Mouse (Mus musculus) right cerebral cortex, adult 18-20 months (tissue): ENCODE results near the gene Mettl13.
A peak's percentile ranks its signal among the peaks of the same experiment; 100 is the strongest.

Experiments
- DNase-seq: peaks from one replicate; pipeline ENCODE4 v3.0.0; 2022; ENCODE audit warnings: mixed read lengths

Mettl13 gene

DNA sequence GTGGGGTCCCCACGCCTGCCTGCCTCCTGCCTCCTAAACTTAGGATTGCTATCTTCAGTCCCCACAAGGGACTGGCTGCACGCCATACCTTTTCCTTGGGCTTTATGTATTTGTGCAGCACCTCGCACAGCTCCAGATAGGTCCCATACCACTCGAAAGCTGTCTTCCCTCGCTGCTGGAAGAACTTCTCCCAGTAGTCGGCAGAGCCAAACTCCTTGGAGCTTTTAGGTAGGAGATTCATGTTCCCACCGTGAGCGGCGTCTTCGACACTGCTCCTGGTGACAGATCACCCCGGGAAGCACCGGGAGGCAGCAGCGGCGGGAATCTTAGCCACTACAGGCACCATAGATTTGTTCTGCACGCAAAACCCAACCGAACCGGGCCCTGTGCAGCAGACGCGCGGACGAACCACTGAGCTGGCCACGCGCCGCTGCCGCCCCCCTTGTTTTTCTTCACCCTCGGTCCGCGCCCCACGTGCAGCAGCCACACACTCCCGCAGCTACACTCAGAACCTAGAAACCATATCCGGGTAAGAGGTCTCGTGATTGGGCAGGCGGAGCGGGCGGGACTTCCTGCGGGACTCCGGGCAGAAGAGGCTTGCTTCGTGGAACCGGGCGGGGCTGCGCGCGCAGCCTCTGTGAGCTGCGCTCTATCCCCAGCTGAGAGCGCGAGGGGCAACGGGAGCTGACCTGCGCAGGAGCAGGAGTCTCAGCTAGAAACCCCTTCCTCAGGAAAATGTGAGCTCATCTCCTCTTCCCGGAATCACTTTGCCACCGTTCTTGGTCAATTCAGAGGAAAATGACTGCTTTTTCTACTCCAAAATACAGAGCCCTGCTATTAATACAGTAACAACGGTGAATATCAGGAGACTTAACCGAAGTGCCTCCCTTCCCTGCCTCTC is at the start of gene Mettl13:
TSS of gene Mettl13 (minus strand) at position 536 of the 901 bp plus-strand sequence.
- peak; percentile 92 for DNase-seq

- no peak for DNase-seq
Observed at GRCm38 (mm10) chr1:162597379-162598102, 49.2 kb upstream of the Mettl13 start.

GRCm38 (mm10) chr1:162590415-162590997 is 42.2 kb upstream of the Mettl13 start:
- DNase-seq: no peak

- DNase-seq: peak; percentile 23
Observed at GRCm38 (mm10) chr1:162589443-162589842, 41.1 kb upstream of the Mettl13 start.

DNA sequence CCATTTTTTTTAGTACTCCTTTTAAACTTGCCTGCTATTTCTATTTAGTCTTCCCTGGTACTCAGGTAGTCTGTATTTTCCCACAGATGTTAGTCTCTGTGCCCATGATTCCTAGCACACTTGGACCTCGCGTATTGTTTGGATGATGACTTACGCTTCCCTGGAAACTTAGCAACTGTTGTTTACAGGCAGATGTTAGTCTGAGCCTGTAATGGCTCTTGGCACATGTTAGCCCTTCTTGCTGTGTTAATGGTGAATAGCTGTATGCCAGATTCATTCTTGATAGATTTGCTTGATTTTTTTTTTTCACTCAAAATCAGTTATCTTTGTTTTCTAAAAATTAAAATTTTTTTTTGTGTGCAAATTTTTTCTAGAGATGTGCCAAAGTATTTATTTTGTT is 40.3 kb upstream of the Mettl13 start:
- DNase-seq: no peak

- no peak for DNase-seq
Observed at GRCm38 (mm10) chr1:162586282-162586681, 37.9 kb upstream of the Mettl13 start.

GRCm38 (mm10) chr1:162582884-162583283 is 34.5 kb upstream of the Mettl13 start:
- no peak for DNase-seq

DNA sequence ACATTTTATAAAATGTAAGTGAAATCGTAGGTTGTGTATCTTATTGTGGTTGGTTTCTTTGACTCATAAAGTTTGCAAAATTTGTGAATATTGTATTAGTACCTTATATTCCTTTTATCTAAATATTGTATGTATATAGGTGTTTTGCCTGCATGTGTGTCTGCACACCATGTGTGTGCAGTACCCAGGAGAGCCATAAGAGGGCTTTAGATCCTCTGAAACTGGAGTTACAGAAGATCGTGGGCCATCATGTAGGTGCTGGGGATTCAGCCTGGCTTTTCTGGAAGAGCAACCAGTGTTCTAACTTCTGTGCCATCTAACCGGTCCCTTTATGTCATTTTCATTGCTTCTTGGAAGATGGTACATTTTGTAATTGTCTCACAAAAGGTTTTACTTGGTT is 26.7 kb upstream of the Mettl13 start:
- DNase-seq: no peak

GRCm38 (mm10) chr1:162570931-162571601 is 22.7 kb upstream of the Mettl13 start:
- DNase-seq: peak; percentile 73

DNA sequence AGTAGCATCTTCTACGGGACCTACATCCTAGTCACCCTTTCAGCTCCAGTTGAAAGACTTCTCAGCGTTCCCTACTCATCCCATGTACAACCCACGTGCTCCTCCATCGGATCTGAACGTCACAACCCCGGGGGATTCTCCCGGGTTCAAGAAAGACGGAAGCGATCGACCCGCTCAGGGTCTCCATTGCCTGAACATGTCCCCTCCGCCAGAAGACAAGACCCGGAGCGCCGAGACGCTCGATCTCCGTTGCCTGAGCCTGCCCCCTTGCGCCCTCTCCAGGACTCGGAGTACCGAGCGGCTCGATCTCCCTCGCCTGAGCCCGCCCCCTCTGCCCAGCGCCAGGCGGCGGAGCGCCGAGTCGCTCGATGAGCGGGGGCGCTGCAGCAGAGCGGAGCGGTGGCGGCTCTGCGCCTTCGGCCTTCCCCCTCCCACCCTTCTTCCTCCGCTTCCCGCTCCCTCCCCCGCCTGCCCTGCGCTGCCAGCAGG is 22.0 kb upstream of the Mettl13 start, which contains the start of gene Vamp4:
TSS of gene Vamp4 (plus strand) at position 256 of the 489 bp plus-strand sequence.
- DNase-seq: peak; percentile 94

GRCm38 (mm10) chr1:162567351-162567750 is 19.0 kb upstream of the Mettl13 start:
- DNase-seq: no peak

DNA sequence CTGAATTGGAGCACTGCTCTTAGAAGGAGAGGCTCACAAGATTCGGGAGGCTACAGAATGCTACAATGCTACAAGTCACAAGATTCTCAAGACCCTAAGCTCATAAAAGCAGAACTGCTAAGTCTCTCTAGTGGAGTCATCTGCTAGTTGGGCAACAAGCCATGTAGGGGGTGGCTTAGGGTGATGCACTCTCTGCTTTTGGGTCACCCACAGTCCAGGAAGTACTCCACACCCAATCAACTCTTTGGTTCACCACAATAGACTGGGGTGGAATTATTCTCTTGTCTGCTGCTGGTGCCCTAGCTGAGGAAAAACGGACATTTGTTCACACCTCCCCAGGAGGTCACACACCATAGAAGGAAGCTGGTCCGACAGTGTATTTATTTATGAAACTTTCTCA is 16.6 kb upstream of the Mettl13 start:
- DNase-seq: no peak

- no peak for DNase-seq
Observed at GRCm38 (mm10) chr1:162563236-162563635, 14.9 kb upstream of the Mettl13 start.

DNA sequence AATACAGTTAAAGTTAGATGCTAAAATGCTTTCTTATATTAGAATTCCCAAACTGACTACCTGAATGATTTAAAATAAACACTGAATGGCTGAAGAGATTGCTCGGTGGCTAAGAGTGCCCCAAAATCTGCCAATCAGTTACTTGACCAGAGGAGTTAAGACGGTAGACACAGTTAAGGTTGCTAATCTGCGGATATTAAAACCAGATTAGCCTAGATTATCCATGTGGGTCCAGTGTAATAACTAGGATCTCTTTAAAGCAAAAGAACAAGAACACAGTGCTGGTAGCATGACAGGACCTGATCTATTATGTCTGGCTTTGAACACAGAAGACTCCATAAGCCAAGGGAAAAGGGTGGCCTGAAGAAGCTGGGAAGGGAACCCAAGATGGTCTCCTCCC is 5.8 kb upstream of the Mettl13 start:
- DNase-seq: no peak

DNA sequence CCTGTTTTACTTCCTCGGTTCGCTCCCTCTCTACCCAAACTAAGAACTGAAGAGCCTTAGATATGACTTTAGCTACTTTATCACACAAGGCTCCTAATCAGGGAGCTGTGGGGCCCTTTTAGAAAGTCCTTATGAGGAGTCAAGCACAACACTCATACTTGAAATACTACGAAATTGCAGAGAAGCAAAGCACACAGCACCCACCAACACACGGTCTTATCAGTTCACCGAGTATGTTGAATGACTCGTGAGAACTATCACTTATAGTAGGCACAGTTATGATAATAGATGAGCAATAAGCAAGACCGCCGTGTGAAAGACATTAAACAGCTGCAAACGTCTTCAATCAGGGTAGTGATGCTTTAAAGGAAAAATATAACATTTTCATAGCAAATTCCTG is 4.6 kb upstream of the Mettl13 start:
- no peak for DNase-seq

DNA sequence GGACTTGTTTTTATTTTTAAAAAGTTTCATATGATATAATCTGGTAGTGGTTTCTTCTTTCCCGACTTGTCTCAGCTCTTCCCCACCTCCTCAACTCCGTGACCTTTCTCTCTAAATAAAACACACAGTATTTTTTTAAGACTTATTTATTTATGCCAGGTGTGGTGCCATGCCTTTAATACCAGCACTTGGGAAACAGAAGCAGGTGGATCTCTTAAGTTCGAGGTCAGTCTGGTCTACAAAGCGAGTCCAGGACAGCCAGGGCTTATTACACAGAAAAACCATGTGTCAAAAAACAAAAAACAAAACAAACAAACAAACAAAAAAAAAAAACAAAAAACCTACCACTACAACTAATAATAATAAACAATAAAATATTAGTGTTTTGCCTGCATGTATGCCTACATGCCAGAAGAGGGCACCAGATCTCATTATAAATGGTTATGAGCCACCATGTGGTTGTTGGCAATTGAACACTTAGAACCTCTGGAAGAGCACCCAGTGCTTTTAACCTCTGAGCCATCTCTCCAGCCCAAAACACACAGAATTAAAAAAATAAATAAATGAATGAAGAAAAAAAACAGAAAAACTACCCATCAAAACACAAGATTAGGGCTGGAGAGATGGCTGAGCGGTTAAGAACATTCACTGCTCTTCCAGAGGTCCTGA is 1.4 kb upstream of the Mettl13 start:
- no peak for DNase-seq

DNA sequence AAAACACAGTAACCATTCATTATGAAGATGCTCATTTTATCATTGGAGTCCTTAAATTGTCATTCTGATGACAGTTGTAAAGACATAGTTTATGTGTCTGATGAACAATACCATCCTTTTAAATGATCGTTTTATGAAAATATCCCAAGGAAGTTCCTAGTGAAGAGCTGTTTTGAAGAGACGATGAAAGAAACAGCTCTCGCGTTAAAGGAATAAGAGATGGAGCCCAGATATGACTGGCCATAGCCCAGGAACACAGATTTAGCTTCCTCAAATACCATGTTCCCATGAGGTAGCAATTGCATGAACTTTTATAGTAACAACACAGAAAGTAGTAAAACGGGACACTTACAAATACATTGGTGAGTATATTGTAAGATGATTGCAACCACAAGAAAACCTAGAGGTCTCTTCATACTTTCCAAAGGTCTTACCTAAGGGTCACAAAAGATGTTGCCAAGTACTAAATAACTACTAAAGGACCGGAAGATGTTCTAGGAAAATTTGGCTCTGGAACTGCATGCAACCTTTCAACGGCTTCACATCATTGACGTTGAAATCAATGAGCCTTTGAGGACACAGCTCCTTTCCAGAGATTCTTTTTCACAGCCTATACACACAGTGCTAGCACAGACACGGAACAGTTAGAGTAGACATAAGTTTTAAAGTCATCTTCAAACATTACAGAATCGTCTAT is 714 bp upstream of the Mettl13 start:
- DNase-seq: no peak

DNA sequence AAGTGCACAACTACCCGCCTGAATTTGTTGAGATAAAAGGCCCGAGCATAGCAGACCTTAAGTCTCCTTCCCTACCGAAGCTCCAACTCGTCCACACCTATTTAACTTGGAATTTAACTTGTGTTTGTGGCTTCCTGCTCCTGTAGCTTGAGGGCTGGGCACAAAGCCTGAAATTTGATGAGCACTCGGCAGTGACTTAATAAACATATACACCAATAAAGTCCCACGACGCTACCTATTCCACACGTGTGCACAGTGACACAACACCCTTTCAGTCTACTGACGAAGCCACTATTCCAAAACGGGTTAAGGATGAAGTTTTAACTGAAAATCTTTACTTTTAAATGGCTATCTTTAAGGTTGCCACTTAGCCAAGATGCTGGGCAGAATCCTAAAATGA is 744 bp downstream of the Mettl13 start:
- DNase-seq: no peak

DNA sequence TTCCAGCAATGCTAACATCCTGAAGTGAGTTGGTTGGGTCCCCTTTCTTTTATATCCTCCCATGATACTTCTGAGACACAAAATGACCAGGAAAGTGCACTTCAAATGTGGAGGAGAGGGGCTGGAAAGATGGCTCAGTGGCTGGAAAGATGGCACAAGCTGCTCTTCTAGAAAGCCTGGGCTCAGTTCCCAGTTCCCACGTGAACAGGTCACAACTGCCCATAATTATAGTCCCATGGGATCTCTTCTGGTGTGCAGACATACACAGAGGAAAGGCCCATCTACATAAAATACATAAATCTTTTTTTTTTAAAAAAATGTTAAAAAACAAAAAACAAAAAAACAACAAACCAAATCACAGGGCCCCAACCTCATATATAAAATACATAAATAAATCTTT is 5.1 kb downstream of the Mettl13 start:
- DNase-seq: no peak

DNA sequence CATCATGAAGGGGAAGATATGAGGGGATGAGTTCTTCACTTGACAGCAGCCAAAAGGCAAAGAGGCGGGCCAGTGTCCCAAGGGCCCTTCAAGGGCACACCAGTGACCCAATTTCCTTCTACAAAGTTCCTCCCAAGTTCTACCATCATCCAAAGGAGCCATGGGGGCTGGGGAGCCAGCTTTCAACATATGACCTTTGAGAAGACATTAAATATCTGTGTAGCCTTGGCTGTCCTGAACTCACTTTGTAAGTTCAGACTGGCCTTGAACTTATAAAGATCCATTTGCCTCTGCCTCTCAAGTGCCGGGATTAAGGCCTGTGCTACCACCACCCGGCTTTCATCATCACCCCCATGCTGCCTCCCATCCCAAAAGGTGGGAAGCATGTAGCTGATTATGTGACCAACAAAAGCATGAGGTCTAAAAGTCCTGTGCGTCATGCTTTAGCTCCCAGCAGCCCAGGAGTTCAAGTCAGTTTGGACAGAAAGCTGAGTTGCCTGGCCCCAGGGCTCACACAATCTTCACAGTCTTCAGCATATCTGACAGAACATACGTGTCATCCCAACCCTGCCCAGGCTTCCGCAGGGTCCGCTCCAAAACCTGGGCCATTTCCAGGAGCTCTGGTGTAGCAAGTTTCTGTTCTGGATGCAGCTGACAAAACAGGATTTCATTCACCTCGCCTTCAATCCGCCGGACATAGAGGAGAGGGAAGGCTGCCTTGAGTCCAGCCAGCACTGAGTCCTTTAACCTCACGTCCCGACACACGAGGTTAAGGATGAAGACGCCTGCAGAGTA is 14.4 kb downstream of the Mettl13 start:
- DNase-seq: no peak

DNA sequence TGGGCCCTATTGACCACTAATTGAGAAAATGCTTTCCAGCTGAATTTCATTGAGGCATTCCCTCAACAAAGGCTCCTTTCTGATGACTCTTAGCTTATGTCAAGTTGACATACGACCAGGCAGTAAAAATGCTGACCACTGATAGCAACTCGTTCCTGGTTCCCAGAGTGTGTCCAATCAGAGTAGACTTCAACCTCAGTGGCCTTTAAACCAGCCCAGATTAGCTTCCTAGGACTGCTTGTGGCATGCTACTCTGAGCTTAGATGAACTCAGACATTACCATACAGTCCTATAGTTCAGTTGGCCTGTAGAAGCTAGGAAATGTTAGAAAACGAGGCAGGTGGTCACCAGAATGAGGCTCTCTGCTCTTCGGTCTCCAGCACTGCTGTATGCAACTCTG is 16.0 kb downstream of the Mettl13 start:
- no peak for DNase-seq
